Mouse (Mus musculus) mature B cell (primary cell): ENCODE measurements around the gene Arhgap21.

Source experiments
- in situ Hi-C: fragments of 300-500 bp; cut with MboI; formaldehyde crosslinking; loops from 2 replicates; pipeline ENCODE4 v1.14.3; 2019

Gene Arhgap21

DNA sequence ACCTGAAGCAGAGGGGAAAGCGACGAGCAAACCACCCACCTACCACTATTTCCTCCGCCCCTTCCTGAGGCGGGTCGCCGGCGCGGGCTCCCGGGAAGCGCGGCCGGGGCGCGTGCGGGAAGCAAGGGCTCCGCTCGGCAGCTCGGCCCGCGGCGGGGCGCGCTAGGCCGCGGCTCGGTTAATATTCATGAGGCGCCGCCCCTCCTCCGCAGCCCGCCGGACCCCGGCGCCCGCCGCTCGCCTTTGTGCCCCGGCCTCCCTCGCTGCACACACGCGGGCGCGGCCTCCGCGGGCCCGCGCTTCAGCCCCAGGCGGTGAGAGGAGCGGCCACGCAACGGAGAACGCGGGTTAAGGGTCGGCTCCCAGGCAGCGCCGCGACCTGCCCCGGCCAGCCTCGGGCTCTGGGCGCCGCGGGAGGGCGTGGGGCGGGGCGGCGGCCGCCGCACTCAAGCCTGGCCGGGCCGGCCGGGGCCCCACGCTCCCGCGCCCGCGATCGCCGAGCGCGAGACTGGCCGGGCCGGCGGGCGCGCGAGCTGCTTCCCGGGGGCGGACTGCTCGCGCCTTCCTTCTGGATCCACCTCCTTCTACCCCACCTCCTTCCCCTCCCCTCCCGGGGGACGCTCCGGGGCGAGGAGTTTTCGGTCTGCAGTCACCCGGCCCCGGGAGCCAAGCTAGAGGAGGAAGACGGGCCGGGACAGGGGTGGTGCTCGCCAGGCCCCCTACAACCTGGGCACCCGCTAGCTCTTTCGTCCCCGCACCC is at the start of gene Arhgap21:
TSS of gene Arhgap21 (minus strand) at position 441 of the 760 bp plus-strand sequence.
- in situ Hi-C loops: no loop called here

DNA sequence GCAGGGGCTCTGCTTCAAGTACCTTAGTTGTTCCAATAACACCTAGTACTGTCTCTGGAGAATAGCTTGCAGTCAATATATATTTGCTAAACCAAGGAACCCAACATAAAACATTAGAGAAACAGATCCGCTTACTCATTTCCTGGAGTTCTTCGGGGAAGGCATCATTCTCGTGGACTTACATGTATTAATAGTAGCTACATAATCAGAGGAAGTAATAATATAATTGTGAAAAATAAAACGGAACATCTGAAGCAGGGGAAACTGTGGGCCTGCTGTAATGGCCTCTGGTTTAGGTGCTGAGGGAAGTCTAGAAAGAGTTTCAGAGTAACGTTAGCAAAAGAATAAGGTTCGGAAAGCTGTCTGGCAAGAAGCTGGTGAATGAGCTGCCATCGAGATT is 47.9 kb upstream of the Arhgap21 start:
- in situ Hi-C loops: no loop called here

DNA sequence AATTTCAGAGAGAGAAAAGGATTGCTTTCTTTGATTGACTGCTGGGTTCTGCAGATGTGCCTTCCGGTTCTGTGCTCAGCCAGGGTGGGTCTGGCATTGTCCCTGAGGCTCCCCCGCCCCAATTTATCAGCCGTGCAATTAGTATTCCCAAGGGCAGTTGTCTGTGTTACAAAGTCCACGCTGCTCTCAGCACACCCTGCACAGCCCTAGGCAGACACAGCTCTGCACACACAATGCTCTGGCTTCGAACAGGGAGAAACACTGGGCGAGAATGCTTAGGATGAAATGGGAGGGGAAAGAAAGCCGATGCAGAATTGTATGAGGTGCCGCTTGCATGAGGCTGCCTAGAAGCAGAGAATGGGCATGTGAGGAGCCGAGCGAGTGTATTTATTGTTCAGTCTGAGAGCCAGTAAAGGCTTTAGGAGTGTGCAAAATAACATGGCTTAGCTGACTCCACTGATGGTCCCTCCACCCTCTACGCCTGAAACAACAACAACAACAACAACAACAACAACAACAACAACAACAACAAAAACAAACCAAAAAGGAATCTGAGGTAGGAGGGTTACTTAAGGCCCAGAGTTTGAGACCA is 42.2 kb upstream of the Arhgap21 start:
- in situ Hi-C loops: no loop called here

DNA sequence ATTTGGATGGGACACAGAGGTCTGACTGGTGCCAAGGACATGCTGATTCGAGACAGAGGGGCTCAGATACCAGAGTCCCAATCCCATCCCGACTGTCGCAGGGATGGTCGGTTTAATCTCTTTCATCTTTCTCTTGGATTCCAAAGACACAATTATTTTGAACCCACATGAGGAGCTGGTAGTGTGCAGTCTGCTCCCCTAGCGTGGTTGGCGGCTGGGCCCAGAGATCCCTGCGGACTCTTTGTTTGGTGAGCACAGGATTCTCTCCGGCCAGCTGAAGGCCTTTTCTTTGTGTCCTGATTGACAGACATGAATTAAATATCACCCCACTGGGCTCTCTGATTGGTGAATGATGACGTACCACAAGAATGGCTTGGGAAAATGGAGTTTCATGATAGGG is 41.5 kb upstream of the Arhgap21 start:
- in situ Hi-C loops: no loop called here

DNA sequence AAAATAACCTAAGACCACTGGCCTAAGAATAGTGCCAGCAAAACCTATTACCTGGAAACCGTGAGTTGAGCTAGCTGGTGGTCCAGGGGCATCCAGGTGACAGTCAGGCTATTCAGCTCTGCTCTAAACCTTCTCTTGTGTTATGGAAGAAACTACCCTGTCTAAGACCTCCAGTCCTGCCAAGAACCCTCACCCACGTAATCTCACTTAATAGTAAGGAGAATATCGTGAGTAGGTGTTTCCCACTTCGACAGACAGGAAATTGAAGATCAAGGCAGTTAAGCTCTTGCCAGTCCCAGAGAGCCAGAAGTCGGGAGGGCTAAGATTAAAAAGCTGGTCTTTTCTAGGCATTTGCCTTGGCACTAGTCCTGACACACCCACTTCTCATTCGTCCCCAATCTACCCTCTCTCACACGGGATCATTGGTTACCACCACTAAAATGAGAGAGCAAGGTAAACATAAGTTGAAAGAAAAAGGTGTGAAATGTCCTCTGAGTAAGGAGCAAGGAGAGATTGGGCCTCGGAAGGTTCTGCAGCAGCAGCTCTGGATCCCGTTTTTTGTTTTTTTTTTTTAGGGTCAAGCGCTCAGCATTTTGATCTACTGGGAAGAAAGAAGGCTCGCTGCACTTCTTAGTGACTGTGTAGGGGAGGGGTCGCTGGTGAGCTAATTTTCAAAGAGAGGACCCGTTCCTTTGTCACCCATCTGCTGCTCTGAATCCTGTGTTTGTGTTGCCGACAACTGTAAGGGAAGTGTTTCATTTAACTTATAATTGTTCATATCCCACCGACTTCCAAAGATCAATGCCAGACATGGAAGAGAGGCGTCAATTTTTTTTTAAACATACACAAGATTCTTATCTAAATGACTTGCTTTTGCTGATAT is 40.8 kb upstream of the Arhgap21 start:
- in situ Hi-C loops: no loop called here

DNA sequence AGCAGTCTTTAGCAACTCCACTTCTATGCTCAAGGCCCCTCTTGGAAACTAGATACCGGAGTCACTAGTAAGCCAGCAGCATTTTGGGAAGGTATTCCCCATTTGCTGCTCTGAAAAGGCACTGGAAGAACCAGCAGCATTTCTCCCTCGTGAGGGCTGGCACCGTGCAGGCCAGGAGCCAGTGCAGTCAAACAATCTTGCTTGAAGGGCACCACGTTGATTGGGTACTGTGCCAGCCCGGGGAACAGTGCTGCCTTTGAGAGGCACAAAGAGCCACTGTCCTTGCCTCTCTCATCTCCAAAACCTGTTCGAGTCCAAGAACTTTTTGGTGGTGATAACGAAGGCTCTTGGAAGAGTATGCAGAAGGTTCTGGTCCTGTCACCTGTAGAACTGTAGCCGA is 33.9 kb upstream of the Arhgap21 start:
- in situ Hi-C loops: no loop called here

DNA sequence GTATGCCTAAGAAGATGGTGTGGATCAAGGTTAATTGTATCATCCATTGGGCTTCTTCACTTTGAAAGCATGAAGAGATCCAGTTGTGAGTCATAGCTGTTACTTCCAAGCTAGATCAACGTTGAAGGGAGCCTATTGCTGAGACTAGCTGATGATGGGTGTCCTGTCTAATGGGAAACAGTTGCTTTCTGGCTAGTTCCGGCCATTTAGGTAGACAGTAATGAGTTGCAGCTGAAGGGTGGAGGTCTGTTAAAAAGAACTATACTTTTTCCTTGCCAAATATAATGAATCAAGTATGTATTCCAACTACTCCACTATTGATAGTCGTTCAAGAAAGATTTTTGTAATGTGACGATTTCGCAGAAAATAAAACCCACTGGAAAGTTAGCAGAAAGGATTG is 32.5 kb upstream of the Arhgap21 start:
- in situ Hi-C loops: no loop called here

DNA sequence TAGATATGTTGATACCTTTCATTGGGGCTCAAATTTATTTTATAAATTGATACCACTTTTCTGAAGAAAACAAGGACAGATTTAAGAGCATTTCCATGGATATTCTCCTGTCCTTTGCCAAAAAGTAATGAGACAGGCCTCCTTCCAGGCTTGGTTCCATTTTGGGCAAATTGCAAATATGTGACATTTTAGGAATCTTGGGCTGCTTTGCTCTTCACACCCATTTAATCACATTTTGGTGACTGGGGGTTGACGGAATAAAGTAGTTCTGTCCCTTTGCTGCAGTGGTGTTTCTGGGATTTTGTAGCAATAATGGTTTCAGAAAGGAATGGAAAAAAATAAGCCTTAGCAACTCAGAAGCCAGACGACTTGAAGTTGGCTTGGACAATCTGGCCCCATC is 26.9 kb upstream of the Arhgap21 start:
- in situ Hi-C loops: no loop called here

DNA sequence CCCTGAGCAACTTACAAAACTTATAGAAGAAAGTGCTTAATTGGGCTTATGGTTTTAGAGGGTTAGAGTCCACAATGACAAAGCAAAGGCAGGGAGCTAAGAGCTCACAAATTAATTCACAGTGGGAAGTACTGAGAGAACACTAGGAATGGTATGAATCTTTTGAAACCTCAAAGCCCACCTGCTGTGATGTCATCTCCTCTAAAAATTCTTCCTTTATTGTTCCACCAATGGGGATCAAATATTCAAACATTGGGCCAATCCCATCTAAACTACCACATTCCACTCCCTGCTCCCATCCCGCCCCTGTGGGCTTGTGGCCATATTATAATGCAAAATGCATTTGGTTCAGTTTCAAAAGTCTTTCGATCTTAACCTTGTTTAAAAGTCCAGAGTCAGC is 22.8 kb upstream of the Arhgap21 start:
- in situ Hi-C loops: no loop called here

DNA sequence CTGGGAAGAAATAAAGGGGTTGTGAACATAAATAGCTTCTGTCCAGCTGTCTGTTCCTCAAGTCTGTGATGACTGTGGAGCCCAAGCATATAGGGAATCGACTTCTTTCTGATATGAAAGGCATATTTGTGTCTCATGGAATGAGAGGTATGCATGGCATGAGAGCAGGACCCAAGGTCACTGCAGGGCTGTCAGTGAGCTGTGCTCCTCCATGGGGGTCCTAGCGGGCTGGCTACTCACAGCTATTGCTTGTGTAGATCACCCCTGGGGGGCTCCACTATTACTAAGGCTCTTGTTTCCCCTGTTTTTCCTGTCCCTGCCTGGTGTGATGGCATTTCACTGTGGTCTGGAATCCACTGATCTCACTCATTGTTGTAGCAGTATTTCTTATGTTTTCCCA is 22.2 kb upstream of the Arhgap21 start:
- in situ Hi-C loops: no loop called here

DNA sequence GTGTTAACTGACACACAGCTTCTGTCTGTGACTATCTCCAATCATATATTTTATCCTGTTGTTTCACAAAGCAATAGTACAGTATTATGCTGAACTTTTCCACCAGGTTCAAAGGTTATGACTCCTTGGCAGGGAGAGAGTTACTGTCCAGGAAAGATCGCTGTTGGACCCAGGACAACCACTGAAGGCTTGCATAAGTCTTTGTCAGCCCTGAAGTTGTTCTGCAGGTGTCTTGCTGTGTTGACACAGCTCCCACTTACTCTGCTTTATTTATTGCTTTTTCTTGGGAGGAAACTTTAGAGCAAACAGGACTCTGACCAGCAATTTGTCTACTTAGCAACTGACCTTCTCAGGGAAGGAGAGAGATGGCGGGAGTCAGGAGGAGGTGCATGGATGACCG is 21.4 kb upstream of the Arhgap21 start:
- in situ Hi-C loops: no loop called here

DNA sequence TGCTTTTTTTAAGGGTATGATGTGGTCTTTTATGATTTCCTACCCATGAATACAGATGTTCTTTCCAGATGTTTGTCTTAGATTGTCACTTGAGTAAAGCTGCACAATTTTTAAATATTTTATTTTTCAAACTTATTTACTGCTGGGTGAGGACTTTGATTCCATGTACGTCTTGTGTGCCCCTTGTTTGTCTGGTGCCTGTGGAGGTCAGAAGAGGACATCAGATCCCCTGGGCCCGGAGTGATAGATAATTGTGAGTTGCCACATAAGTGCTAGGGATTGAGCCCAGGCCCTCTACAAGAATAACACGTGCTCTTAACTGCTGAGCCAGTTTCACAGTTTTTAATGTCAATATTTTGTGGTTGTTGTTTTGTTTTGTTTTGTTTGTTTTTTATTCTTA is 19.1 kb upstream of the Arhgap21 start:
- in situ Hi-C loops: no loop called here

DNA sequence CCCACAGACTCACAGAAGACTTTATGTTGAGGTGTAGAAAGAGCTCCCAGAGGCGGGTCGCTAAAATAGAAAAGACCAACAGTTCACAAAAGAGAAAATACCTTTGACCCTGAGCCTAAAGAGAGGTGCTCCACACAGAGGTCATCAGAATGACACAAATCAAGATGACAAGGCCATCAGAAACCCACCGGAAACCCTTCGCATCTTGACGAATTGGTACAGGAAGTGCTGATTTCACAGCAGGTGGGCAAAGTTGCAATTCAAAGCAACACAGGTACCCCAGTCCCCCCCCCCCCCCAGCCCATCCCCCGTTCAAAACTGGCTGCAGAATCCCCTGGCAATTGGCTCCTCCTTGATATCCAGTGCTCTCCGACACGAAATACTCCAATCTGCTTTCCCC is 10.0 kb upstream of the Arhgap21 start:
- in situ Hi-C loops: no loop called here

DNA sequence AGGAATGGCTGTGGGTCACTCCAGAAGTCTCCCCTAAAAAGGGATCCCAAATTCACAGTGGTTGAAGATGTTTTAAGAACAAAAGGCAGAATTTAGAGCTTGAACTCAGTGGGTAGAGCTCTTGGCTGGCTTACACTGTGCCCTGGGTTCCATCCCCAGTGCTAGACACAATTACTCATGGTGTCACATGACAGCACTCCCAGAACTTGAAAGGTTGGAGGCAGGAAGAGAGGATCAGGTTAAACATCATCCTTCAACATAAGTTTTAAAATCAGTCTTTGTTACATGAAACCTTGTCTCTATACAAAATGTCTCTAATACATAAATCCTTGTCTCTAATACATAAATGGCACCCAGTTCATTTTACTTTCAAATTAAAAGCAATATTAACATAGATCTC is 8.4 kb upstream of the Arhgap21 start:
- in situ Hi-C loops: no loop called here

DNA sequence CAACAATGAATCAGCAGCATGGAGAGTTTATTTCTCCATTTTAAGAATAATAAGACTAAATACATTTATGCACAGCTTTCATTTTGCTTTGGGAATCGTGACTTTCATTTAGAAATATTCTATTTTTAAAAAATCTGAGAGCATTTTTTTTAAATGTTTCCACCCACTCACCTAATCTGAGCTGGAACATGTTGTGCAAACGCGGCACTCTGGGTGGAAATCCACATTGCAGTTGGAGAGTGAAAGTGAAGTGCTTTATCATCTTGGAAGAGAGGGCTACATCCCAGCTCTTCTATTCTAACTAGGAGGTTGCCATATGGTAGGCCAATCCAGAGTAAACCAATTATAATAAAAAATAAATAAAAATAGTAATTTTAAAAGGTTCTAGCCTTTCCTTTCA is 4.8 kb upstream of the Arhgap21 start:
- in situ Hi-C loops: no loop called here

DNA sequence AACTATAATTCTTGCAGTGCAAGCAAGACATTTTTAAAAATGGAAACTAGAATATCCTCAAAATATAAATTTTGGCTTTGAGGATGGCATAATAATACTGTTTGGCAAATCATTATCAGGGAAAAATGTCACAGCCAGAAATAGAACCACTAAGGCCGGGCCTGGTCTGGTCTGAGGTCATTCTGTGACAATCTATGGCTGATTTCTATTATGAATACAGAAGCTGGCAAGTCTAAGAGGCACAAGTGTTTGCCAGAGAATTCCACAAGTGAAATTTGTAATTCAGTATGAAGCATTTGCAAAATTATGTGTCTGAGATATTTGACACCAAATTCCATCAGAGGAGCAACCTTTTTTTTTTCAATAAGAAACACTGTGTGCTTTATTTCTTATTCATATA is 3.5 kb upstream of the Arhgap21 start:
- in situ Hi-C loops: no loop called here

DNA sequence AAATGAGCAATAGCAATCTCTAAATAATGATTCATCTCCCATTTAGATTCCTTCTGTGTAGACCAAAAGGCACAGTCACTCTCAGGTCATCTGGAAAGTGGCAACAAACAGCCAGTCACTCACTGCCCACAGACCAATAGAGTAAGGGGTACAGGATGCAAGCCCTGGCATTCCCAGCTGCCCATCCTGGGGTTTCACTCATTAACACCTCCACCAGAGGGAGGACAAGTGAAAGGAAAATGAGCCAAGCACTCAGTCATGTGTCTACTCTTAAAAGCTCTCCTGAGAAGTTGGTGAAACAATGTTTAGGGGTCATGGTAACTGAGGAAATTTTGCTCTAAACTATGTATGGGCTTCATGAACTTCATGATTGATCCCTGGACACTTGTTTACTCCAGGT is 2.9 kb upstream of the Arhgap21 start:
- in situ Hi-C loops: no loop called here

DNA sequence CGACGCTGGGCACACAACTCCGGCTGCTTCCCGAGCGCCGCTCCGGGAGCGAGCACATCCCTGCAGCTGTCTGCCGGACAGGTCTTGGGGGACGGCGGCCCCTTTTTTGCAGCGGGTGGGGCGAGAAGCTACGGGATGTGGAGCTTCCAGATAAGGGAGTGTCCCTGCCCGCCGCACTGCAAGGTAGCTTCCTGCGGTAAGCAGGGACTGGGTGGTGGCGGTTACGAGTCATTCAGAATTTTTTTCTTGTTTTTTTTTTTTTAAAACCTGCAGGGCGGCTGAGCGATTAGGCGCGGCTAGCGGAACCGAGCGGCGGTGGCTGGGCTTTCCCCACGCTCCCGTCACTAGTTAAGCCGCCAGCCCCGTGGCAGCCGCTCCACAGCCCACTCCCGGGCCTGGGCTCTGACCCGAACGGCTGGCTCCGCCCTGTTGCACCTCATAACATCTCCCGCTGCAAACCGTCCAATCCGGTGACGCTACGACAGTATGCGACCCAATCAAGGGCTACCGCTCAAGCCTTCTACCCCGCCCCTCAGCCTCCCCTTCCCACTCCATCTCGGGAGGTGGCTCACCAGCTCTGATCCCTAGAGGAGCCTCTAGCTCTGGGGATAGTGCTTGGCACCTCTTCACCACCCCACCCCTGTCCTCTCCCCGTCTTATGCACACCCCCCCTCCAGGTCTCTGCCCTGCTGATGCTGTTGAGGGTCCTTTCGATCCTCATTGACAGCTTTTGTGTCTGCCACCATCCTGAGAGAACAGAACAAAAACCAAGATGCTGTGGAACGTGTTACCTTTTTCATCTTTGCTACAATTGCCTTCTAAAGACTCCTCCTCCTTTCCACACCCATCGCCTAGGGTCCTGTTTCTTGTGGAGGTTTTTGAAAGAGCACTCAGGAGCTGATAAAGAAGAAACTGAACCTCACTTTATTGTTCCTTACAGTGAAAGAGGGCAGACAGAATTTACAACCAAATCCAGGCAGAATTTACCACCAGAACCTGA is 820 bp upstream of the Arhgap21 start:
- in situ Hi-C loops: no loop called here

DNA sequence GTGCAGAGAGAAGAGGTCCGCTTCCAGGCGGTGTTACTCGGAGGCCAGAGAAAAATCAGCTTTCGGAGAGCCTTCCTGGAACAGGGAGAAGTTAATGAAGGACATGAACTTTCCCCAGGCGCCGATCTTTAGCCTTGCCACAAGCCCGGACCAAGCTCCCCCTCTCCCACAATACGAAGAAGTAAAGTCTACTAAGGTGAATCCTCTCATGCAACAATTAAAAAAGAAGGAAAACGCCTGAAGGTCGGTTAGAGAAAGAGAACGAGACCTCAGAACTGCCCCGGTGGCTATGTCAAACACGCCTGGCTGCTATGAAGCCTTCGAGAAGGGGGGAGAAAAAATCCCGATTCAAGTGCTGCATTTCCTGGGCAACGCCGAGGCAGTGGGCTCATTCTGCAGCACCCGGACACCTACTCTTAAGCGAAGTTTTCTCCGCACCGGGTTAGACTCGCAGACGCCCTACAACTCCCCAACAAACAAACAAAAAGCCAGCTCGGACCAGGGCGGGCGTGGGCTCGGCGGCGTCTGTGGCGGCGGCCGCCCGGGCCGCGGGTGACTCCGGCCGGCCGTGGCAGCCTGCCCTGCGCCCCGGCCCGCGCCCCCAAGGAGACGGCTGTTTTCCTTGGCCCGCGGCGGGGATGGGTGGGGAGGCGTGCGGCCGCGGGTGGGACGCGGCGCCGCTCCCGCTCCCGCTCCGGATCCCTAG is 882 bp downstream of the Arhgap21 start:
- in situ Hi-C loops: no loop called here

DNA sequence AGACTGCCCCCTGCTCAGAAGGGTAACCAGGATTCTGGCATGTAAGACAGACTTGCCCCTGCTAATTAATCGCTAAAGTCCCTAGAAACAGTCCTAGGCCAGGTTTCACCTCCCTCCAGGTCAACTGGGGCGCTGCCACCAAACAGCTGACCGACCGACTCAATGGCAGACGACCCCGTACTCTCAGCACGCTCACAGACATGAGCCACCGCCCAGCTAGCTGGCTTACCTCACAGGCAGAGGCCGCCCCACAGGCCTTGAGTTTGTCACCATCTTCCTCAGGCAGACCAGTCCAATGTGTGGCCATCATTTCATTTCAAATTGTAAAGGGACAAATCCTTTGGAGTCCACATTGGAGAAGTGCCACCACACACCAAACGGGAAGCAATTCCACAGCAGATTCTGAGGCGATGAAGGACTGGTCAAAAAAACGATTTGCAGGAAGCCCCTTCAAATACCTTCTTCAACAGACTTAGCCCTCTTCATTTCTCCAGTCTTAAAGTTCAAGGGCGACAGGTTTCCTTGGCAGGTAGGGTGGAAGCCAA is 1.5 kb downstream of the Arhgap21 start:
- in situ Hi-C loops: no loop called here
